Mouse (Mus musculus) MEL (cell line): ENCODE data around the gene Podxl2. TPM values are rescaled to one million over a fixed set of nuclear protein-coding genes. Genes with fewer than 3 reads are reported as not detected.

Experiments used
- DNase-seq: peaks from one replicate; pipeline ENCODE4 v3.0.0; 2011; ENCODE audit warnings: low read depth, low spot score
- H3K27ac ChIP-seq: 2 replicates; pipeline ENCODE4 v1.5.1; 2012; ENCODE audit warnings: low read depth, mild to moderate bottlenecking, control low read depth, low read length, moderate library complexity; ENCODE audit not compliant: control insufficient read depth
- H3K27me3 ChIP-seq, 2 experiments: fragments of 150-350 bp in 1 of 2; sonication (generic) in 1 of 2; 2 replicates each; pipeline ENCODE4 v1.6.1; 2012; ENCODE audit warnings: low read length in 2 of 2, mild to moderate bottlenecking in 2 of 2, improper control_type of control experiment in 1 of 2, moderate library complexity in 1 of 2; ENCODE audit not compliant: insufficient read depth in 2 of 2, control insufficient read depth in 1 of 2
- H3K36me3 ChIP-seq, 2 experiments: 2 replicates each; pipeline ENCODE4 v1.6.1; 2012 to 2014; ENCODE audit warnings: low read length in 2 of 2, improper control_type of control experiment in 1 of 2, inconsistent platforms in 1 of 2, mild to moderate bottlenecking in 1 of 2; ENCODE audit not compliant: insufficient read depth in 2 of 2, control insufficient read depth in 1 of 2
- H3K4me1 ChIP-seq, 2 experiments: fragments of 150-350 bp in 1 of 2; sonication (generic) in 1 of 2; 2 replicates each; pipeline ENCODE4 v1.6.1; 2012; ENCODE audit warnings: low read length in 2 of 2, improper control_type of control experiment in 1 of 2, mild to moderate bottlenecking in 1 of 2; ENCODE audit not compliant: insufficient read depth in 2 of 2, control insufficient read depth in 1 of 2
- H3K4me3 ChIP-seq, 2 experiments: fragments of 150-350 bp in 1 of 2; sonication (generic) in 1 of 2; 2 replicates each; pipeline ENCODE4 v1.5.1; 2012; ENCODE audit warnings: low read depth in 2 of 2, low read length in 2 of 2, mild to moderate bottlenecking in 2 of 2, moderate library complexity in 2 of 2, control low read depth in 1 of 2, improper control_type of control experiment in 1 of 2; ENCODE audit not compliant: control insufficient read depth in 1 of 2, insufficient read depth in 1 of 2
- H3K79me2 ChIP-seq: 2 replicates; pipeline ENCODE4 v1.6.1; 2012; ENCODE audit warnings: mild to moderate bottlenecking, low read length, moderate library complexity; ENCODE audit not compliant: control insufficient read depth, poor library complexity, insufficient read depth
- H3K9ac ChIP-seq: 2 replicates; pipeline ENCODE4 v1.6.1; 2012; ENCODE audit warnings: low read depth, mild to moderate bottlenecking, control low read depth, low read length, moderate library complexity; ENCODE audit not compliant: control insufficient read depth, poor library complexity, severe bottlenecking
- H3K9me3 ChIP-seq: fragments of 150-350 bp; sonication (generic); replicated peaks from 2 replicates; pipeline ENCODE4 v1.6.1; 2012; ENCODE audit warnings: mild to moderate bottlenecking, low read length, improper control_type of control experiment, moderate library complexity; ENCODE audit not compliant: insufficient read depth
- BHLHE40 ChIP-seq: IDR thresholded peaks from 2 replicates; pipeline ENCODE4 v1.6.1; 2012; ENCODE audit warnings: low read depth, mild to moderate bottlenecking, inconsistent platforms, low read length, improper control_type of control experiment, borderline replicate concordance
- E2F4 ChIP-seq: IDR thresholded peaks from 2 replicates; pipeline ENCODE4 v1.6.1; 2011; ENCODE audit warnings: low read depth, low read length, improper control_type of control experiment, borderline replicate concordance
- EP300 ChIP-seq, 2 experiments: IDR thresholded peaks; 2 replicates each; pipeline ENCODE4 v1.6.1; 2011; ENCODE audit warnings: improper control_type of control experiment in 2 of 2, low read length in 2 of 2, low read depth in 1 of 2, mild to moderate bottlenecking in 1 of 2
- GABPA ChIP-seq: IDR thresholded peaks from 2 replicates; pipeline ENCODE4 v1.6.1; 2012; ENCODE audit warnings: low read depth, mild to moderate bottlenecking, inconsistent platforms, low read length, improper control_type of control experiment, moderate library complexity
- GATA1 ChIP-seq: IDR thresholded peaks from 2 replicates; pipeline ENCODE4 v1.6.1; 2011; ENCODE audit warnings: low read depth, low read length, improper control_type of control experiment
- HCFC1 ChIP-seq: IDR thresholded peaks from 2 replicates; pipeline ENCODE4 v1.6.1; 2012; ENCODE audit warnings: low read depth, mild to moderate bottlenecking, inconsistent platforms, low read length, improper control_type of control experiment, moderate library complexity
- MAFK ChIP-seq: IDR thresholded peaks from 2 replicates; pipeline ENCODE4 v1.6.1; 2011; ENCODE audit warnings: low read depth, mild to moderate bottlenecking, low read length, improper control_type of control experiment, borderline replicate concordance
- MAX ChIP-seq: IDR thresholded peaks from 2 replicates; pipeline ENCODE4 v1.6.1; 2011; ENCODE audit warnings: low read length, improper control_type of control experiment
- MEF2A ChIP-seq: IDR thresholded peaks from 2 replicates; pipeline ENCODE4 v1.6.1; 2014; ENCODE audit warnings: low read depth, mild to moderate bottlenecking, inconsistent platforms, low read length, improper control_type of control experiment; ENCODE audit not compliant: poor library complexity, insufficient replicate concordance, severe bottlenecking; ENCODE audit errors: extremely low read depth
- MYB ChIP-seq: IDR thresholded peaks from 2 replicates; pipeline ENCODE4 v1.6.1; 2011; ENCODE audit warnings: mild to moderate bottlenecking, low read depth, low read length, improper control_type of control experiment
- MYC ChIP-seq: IDR thresholded peaks from 2 replicates; pipeline ENCODE4 v1.6.1; 2011; ENCODE audit warnings: low read depth, mild to moderate bottlenecking, low read length, improper control_type of control experiment, moderate library complexity
- NELFE ChIP-seq: IDR thresholded peaks from 2 replicates; pipeline ENCODE4 v1.6.1; 2011; ENCODE audit warnings: low read depth, low read length, improper control_type of control experiment
- NRF1 ChIP-seq: IDR thresholded peaks from 2 replicates; pipeline ENCODE4 v1.6.1; 2014; ENCODE audit warnings: low read depth, mild to moderate bottlenecking, inconsistent platforms, low read length, improper control_type of control experiment, moderate library complexity; ENCODE audit not compliant: poor library complexity, insufficient read depth, severe bottlenecking
- POLR2AphosphoS2 ChIP-seq: IDR thresholded peaks from 2 replicates; pipeline ENCODE4 v1.6.1; 2011; ENCODE audit warnings: low read length, improper control_type of control experiment
- POLR2AphosphoS5 ChIP-seq: IDR thresholded peaks from 2 replicates; pipeline ENCODE4 v1.6.1; 2012; ENCODE audit warnings: low read depth, borderline replicate concordance, mild to moderate bottlenecking, inconsistent platforms, low read length, moderate library complexity, mixed read lengths
- RAD21 ChIP-seq: IDR thresholded peaks from 2 replicates; pipeline ENCODE4 v1.6.1; 2011; ENCODE audit warnings: mild to moderate bottlenecking, low read depth, low read length, improper control_type of control experiment
- RCOR1 ChIP-seq: IDR thresholded peaks from 2 replicates; pipeline ENCODE4 v1.6.1; 2012; ENCODE audit warnings: low read depth, mild to moderate bottlenecking, inconsistent platforms, low read length, improper control_type of control experiment
- SMC3 ChIP-seq: IDR thresholded peaks from 2 replicates; pipeline ENCODE4 v1.6.1; 2011; ENCODE audit warnings: low read depth, low read length, improper control_type of control experiment
- TAL1 ChIP-seq: IDR thresholded peaks from 2 replicates; pipeline ENCODE4 v1.6.1; 2012; ENCODE audit warnings: mild to moderate bottlenecking, inconsistent platforms, low read length, moderate library complexity, mixed read lengths
- TCF12 ChIP-seq: IDR thresholded peaks from 2 replicates; pipeline ENCODE4 v1.6.1; 2014; ENCODE audit warnings: low read depth, mild to moderate bottlenecking, inconsistent platforms, low read length, improper control_type of control experiment, moderate library complexity
- USF2 ChIP-seq, 2 experiments: IDR thresholded peaks; 2 replicates each; pipeline ENCODE4 v1.6.1; 2011 to 2012; ENCODE audit warnings: improper control_type of control experiment in 2 of 2, low read length in 2 of 2, borderline replicate concordance in 1 of 2, inconsistent platforms in 1 of 2, low read depth in 1 of 2, mild to moderate bottlenecking in 1 of 2; ENCODE audit not compliant: insufficient read depth in 1 of 2
- ZC3H11A ChIP-seq: IDR thresholded peaks from 2 replicates; pipeline ENCODE4 v1.6.1; 2012; ENCODE audit warnings: low read depth, mild to moderate bottlenecking, inconsistent platforms, low read length, improper control_type of control experiment
- ZMIZ1 ChIP-seq: IDR thresholded peaks from 2 replicates; pipeline ENCODE4 v1.6.1; 2012; ENCODE audit warnings: low read depth, mild to moderate bottlenecking, inconsistent platforms, low read length, improper control_type of control experiment, moderate library complexity
- ZNF384 ChIP-seq: IDR thresholded peaks from 2 replicates; pipeline ENCODE4 v1.6.1; 2012; ENCODE audit warnings: low read depth, mild to moderate bottlenecking, inconsistent platforms, low read length, improper control_type of control experiment
- polyA plus RNA-seq, 2 experiments: library from polyadenylated mRNA; stranded (reverse) in 1 of 2; unstranded in 1 of 2; fragments of >175 nt in 1 of 2; fragments of >200 nt in 1 of 2; gene quantifications; 2 replicates each; pipeline versions ENCODE4 v1.2.1 to v1.2.4; 2012; ENCODE audit warnings: low replicate concordance in 2 of 2, low read depth in 1 of 2; ENCODE audit not compliant: insufficient read length in 2 of 2, insufficient read depth in 1 of 2, missing spikeins in 1 of 2
- total RNA-seq: library from RNA; depleted of rRNA; stranded (reverse); fragments of 300-350 nt; gene quantifications from 2 replicates; pipeline ENCODE4 v1.2.3, GENCODE M21; 2012

The Podxl2 gene
- total and polyA plus RNA-seq, 3 experiments, result 0.10 TPM; not detected in 2

DNA sequence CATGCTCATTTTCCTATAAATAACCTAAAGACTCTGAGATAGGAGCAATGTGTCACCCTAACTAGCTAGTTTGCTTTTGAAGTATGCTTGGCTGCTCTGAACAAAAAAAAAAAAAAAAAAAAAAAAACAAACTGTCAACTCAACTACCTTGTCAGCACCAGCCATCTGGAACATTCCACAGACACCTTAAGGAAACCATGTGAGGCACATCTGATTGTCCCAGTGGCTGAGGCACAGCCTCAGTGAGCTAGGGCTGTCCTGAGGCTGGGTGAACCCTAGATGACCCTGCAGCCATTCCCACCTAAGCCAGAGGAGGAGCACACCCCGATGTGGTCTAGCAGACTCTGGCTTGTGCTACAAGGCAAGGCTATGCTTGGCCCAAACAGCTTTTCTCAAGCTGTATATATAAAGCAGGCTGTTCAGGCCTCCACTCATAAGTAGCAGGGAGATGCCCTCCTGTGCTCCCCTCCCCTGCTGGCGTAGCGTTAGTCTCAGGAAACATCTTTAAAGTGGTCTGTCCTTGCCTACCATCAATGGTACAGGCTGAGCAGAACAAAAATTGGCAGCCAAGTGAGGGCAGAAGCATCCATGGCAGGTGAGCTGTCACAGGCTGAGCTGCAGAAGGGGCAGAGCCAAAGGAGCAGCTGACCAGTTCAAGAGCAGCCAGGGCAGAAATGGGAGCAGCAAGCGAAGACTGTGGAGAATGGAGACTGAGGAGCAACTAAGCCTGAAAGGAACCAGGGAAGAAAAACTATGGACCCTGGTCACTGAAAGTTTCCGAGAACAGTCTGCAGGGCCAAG, 41.3 kb downstream of the Podxl2 start:
- peak; percentile 28 for DNase-seq
- Histone ChIP-seq H3K9me3 (no peaks in the 10 kb centered on the region), H3K9ac (no peak overlapping the region), H3K36me3 (peaks cover 0 to 3% of the 10 kb centered on the region in 2 experiments; a peak in 1 of 4 replicates), H3K27ac (no peak overlapping the region), H3K4me1 (peaks cover 4% of the 10 kb centered on the region in 2 experiments; a peak in 3 of 4 replicates), H3K4me3 (no peak overlapping the region), H3K79me2 (no peaks in the 10 kb centered on the region), H3K27me3 (no peaks in the 10 kb centered on the region)
- TF ChIP-seq SMC3 (no peak), BHLHE40 (no peak), ZC3H11A (no peak), MYB (no peak), GATA1 (no peak), E2F4 (no peak), NELFE (no peak), TAL1 (peak; percentile 52), RAD21 (no peak), MYC (no peak), GABPA (no peak), POLR2AphosphoS5 (no peak), USF2 (IDR thresholded peaks at IDR 0.05; ENCODE audit: borderline replicate concordance in 1 of 2, insufficient read depth in 1 of 2, low read depth in 1 of 2, low read length in 2 of 2) (no peak), ZNF384 (peak; percentile 71), NRF1 (no peak), ZMIZ1 (no peak), TCF12 (no peak), POLR2AphosphoS2 (no peak), MAX (no peak), MEF2A (no peak), HCFC1 (no peak), MAFK (no peak), RCOR1 (no peak), EP300 (IDR thresholded peaks at IDR 0.05; ENCODE audit: low read depth in 1 of 2, low read length in 2 of 2) (0 out of 4 replicates have a peak, but pooled peaks of 1 of the 2 experiments have one; percentile 15)
